Mouse (Mus musculus) cortical plate, adult 2 months (tissue): Measurements from ENCODE around the gene Ctnnd2.

Source experiments
- CTCF ChIP-seq: fragments of 200-500 bp; IDR thresholded peaks from 2 replicates; pipeline ENCODE4 v1.5.1; 2011; ENCODE audit warnings: mild to moderate bottlenecking, control low read depth, low read length; ENCODE audit not compliant: insufficient read depth; ENCODE audit errors: extremely low read depth
- POLR2A ChIP-seq: fragments of 200-500 bp; IDR thresholded peaks from 2 replicates; pipeline ENCODE4 v1.6.1; 2011; ENCODE audit warnings: mild to moderate bottlenecking, low read length, control low read depth; ENCODE audit not compliant: insufficient read depth; ENCODE audit errors: extremely low read depth

- TF ChIP-seq CTCF (no peak), POLR2A (no peak)
Observed at GRCm38 (mm10) chr15:30513122-30513521, 340.7 kb downstream of the Ctnnd2 start.
